Mouse (Mus musculus): ENCODE measurements at regions not wholly inside any gene's neighbourhood (a gene's known extent, or its start where the extent isn't known, plus 50 kb on each side); places are given as distances from the start of the nearest gene placed in this dataset.

GRCm38 (mm10) chr2:55687345-55687744 is 251.6 kb downstream of the Kcnj3 start:
- no peak for DNase-seq (ENCODE audit: low spot score)

GRCm38 (mm10) chr2:55692902-55693870 is 257.4 kb downstream of the Kcnj3 start:
- DNase-seq (ENCODE audit: low spot score): peak; percentile 70

- DNase-seq (ENCODE audit: low spot score): no peak
Measured at GRCm38 (mm10) chr2:55699705-55700104, 263.9 kb downstream of the Kcnj3 start.

Data from left cerebral cortex, adult 11 months (tissue).